Comparison of ENCODE assay signal across 8 mouse cellular contexts in the genomic region with DNA sequence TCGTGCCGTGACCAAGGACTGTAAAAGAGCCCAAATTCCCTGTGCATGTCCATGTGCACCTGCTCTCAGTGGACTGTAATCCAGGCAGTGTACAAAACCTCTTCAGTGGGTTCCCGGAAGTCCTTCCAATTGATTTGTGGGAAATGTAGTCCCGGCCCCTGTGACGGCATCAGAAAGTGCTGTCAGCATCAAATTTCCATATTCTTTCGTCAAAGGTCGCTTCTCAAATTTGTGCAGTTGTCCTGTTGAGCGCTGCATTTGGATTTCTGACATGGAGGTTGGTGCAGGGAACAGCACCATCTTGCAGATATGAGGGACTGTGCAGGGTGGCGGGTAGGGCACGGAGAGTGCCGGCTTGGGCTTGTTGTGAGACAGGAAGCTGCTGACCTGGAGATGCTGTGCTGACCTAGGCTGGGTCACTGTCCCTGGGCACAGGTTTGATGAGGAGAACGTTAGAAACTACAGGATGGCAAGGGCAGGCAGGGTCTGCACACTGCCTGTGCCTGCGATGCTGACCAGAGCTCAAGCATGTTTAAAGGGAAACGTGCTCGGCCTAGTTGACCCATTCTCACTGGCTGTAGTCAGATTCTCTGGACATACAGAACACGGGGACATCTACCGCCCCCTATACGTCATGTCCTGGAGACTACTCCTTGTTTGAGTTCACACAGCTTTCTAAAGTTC. TPM values are rescaled to one million over a fixed set of nuclear protein-coding genes. Genes with fewer than 3 reads are reported as not detected.
DNase-seq lines count a peak whose midpoint lies in the region; ATAC-seq and TF ChIP-seq lines count a peak whose summit lies in the region.

No protein-coding gene starts in this region.

- H3K4me1 ChIP-seq in G1E (ENCODE audit: insufficient read depth, low read depth, low read length), result peaks cover 2% of the 10 kb centered on the region; the same call in 1 of the 2 replicates
- H3K4me1 ChIP-seq in forebrain, embryonic 16.5 days (replicated peaks; ENCODE audit: control insufficient read depth, insufficient read depth, low read length), result 0 out of 2 replicates have a peak, but pooled peaks cover 5% of the 10 kb centered on the region
- H3K4me1 ChIP-seq in lung, embryonic 15.5 days, result peaks cover 4% of the 10 kb centered on the region; the same call in 1 of the 2 replicates

- H3K27me3 ChIP-seq in G1E (ENCODE audit: insufficient read depth, low read length), result no peaks in the 10 kb centered on the region
- no peaks in the 10 kb centered on the region for H3K27me3 ChIP-seq in forebrain, embryonic 16.5 days (replicated peaks; ENCODE audit: control insufficient read depth, insufficient read depth, low read length)
- H3K27me3 ChIP-seq in lung, embryonic 15.5 days, result no peaks in the 10 kb centered on the region

- WGBS in forebrain, embryonic 16.5 days, result 1% methylated on average over 18 of the region's 18 CpGs
- WGBS in lung, embryonic 15.5 days, result 1% methylated on average over 18 of the region's 18 CpGs

- peak overlapping the region; percentile 82 for H3K4me2 ChIP-seq in forebrain, embryonic 16.5 days (ENCODE audit: low read length)
- H3K4me2 ChIP-seq in lung, embryonic 15.5 days, result peak overlapping the region; percentile 71

- H3K36me3 ChIP-seq in G1E (replicated peaks), result no peaks in the 10 kb centered on the region
- no peaks in the 10 kb centered on the region for H3K36me3 ChIP-seq in forebrain, embryonic 16.5 days (ENCODE audit: control insufficient read depth, insufficient read depth)
- no peaks in the 10 kb centered on the region for H3K36me3 ChIP-seq in lung, embryonic 15.5 days

- peak overlapping the region; percentile 47; the same call in 1 of the 2 replicates for H3K27ac ChIP-seq in forebrain, embryonic 16.5 days (ENCODE audit: low read length)
- no peak overlapping the region for H3K27ac ChIP-seq in lung, embryonic 15.5 days

- DNase-seq in G1E (ENCODE audit: low spot score), result peak; percentile 11
- peak; percentile 88 to 90 for DNase-seq in cerebellum, adult 18-20 months
- DNase-seq in heart, postnatal 4 days, result peak; percentile 80
- DNase-seq in layer of hippocampus, adult 8-10 months (ENCODE audit: low spot score in 2 of 2), result peak; percentile 88
- peak; percentile 66 for DNase-seq in ovary, adult 18-20 months (ENCODE audit: low spot score)
- DNase-seq in thymus, postnatal 0 days (ENCODE audit: low spot score), result peak; percentile 86

- TF ChIP-seq CTCF in G1E (IDR thresholded peaks at IDR 0.05; ENCODE audit: low read depth, low read length), result no peak

- peak; percentile 94 for ATAC-seq in G1E (ENCODE audit: extremely low read depth, insufficient number of reproducible peaks, low FRiP score, poor library complexity, severe bottlenecking)
- peak; percentile 99 for ATAC-seq in forebrain, embryonic 16.5 days
- peak; percentile 90 for ATAC-seq in lung, embryonic 15.5 days (ENCODE audit: borderline replicate concordance, extremely low read depth, low FRiP score, low TSS enrichment)

- peak overlapping the region; percentile 75 for H3K4me3 ChIP-seq in G1E (ENCODE audit: low read depth, low read length)
- peak overlapping the region; percentile 77 for H3K4me3 ChIP-seq in forebrain, embryonic 16.5 days (replicated peaks; ENCODE audit: low read length)
- peak overlapping the region; percentile 65 for H3K4me3 ChIP-seq in lung, embryonic 15.5 days

- H3K9me3 ChIP-seq in G1E (replicated peaks), result no peaks in the 10 kb centered on the region
- H3K9me3 ChIP-seq in forebrain, embryonic 16.5 days (ENCODE audit: control insufficient read depth, low read length), result no peaks in the 10 kb centered on the region
- no peaks in the 10 kb centered on the region for H3K9me3 ChIP-seq in lung, embryonic 15.5 days

- H3K9ac ChIP-seq in forebrain, embryonic 16.5 days (replicated peaks; ENCODE audit: low read depth, low read length), result peak overlapping the region; percentile 66
- H3K9ac ChIP-seq in lung, embryonic 15.5 days, result peak overlapping the region; percentile 48

RNA-seq across cellular contexts. Expression of gene Zfp759, which starts 6.7 kb away (rescaled TPM):
- total RNA-seq in G1E (2014; fragmentation: Nextera tagmentation), result 12.4 and 16.3 TPM in 2 replicates
- 10.9 and 12.0 TPM in 2 replicates for total RNA-seq in G1E (2017)
- 0.20 and 0.24 TPM in 2 replicates for polyA plus RNA-seq in G1E (2012)
- 4.6 and 4.8 TPM in 2 replicates for polyA plus RNA-seq in forebrain, embryonic 16.5 days (2015; fragmentation: Nextera tagmentation; extraction: Ambion mirVana)
- 1 to 10 TPM; 2.0 to 3.1 TPM for total RNA-seq in heart, postnatal 4 days (2021)
- 10 to 100 TPM in 2 of 4 experiments, 1 to 10 TPM in 2; 8.4 to 13.8 (median 11.4) TPM for total RNA-seq in layer of hippocampus, adult 8-10 months (2022)
- 1.9 TPM in 2 replicates for polyA plus RNA-seq in lung, embryonic 15.5 days (2015; fragmentation: Nextera tagmentation; extraction: Ambion mirVana)
- 1.6 and 1.7 TPM in 2 replicates for polyA plus RNA-seq in thymus, postnatal 0 days (2015; fragmentation: Nextera tagmentation; extraction: Ambion mirVana)

RNA-seq across cellular contexts. Expression of gene Rslcan18, which starts 12.1 kb away (rescaled TPM):
- total RNA-seq in G1E (2014; fragmentation: Nextera tagmentation) (4.0 and 6.9 TPM in 2 replicates), G1E (2017) (0.49 and 1.4 TPM in 2 replicates)
- polyA plus RNA-seq in G1E (2012), result 0.02 TPM in 1 of 2 replicates, not detected in the other
- 0.10 TPM in 1 of 2 replicates, not detected in the other for polyA plus RNA-seq in forebrain, embryonic 16.5 days (2015; fragmentation: Nextera tagmentation; extraction: Ambion mirVana)
- under 1 TPM in 1 of 2 experiments, not detected in 1; 0.21 TPM for total RNA-seq in heart, postnatal 4 days (2021)
- total RNA-seq in layer of hippocampus, adult 8-10 months (2022), result under 1 TPM; 0.25 to 0.78 (median 0.54) TPM
- polyA plus RNA-seq in lung, embryonic 15.5 days (2015; fragmentation: Nextera tagmentation; extraction: Ambion mirVana), result 0.16 and 0.39 TPM in 2 replicates
- 0.09 TPM in 1 of 2 replicates, not detected in the other for polyA plus RNA-seq in thymus, postnatal 0 days (2015; fragmentation: Nextera tagmentation; extraction: Ambion mirVana)

RNA-seq across cellular contexts. Expression of gene Gm28557, which starts 19.8 kb away (rescaled TPM):
- total RNA-seq in G1E (2014; fragmentation: Nextera tagmentation) (6.2 and 12.0 TPM in 2 replicates), G1E (2017) (5.3 and 9.3 TPM in 2 replicates)
- 0.19 and 0.23 TPM in 2 replicates for polyA plus RNA-seq in G1E (2012)
- polyA plus RNA-seq in forebrain, embryonic 16.5 days (2015; fragmentation: Nextera tagmentation; extraction: Ambion mirVana), result 0.88 and 2.1 TPM in 2 replicates
- 1 to 10 TPM in 1 of 2 experiments, under 1 TPM in 1; 0.79 to 1.4 TPM for total RNA-seq in heart, postnatal 4 days (2021)
- total RNA-seq in layer of hippocampus, adult 8-10 months (2022), result 1 to 10 TPM; 3.1 to 4.3 (median 3.5) TPM
- polyA plus RNA-seq in lung, embryonic 15.5 days (2015; fragmentation: Nextera tagmentation; extraction: Ambion mirVana), result 3.4 and 3.5 TPM in 2 replicates
- 1.4 and 1.6 TPM in 2 replicates for polyA plus RNA-seq in thymus, postnatal 0 days (2015; fragmentation: Nextera tagmentation; extraction: Ambion mirVana)

RNA-seq across cellular contexts. Expression of gene Zfp708, which starts 30.4 kb away (rescaled TPM):
- total RNA-seq in G1E (2014; fragmentation: Nextera tagmentation) (4.6 and 5.1 TPM in 2 replicates), G1E (2017) (0.29 TPM in 1 of 2 replicates, not detected in the other)
- polyA plus RNA-seq in G1E (2012), result 0.12 TPM in 1 of 2 replicates, not detected in the other
- polyA plus RNA-seq in forebrain, embryonic 16.5 days (2015; fragmentation: Nextera tagmentation; extraction: Ambion mirVana), result 13.3 and 14.1 TPM in 2 replicates
- total RNA-seq in heart, postnatal 4 days (2021), result 1 to 10 TPM in 1 of 2 experiments, under 1 TPM in 1; 0.97 to 2.1 TPM
- total RNA-seq in layer of hippocampus, adult 8-10 months (2022), result 1 to 10 TPM; 2.2 to 2.7 (median 2.6) TPM
- polyA plus RNA-seq in lung, embryonic 15.5 days (2015; fragmentation: Nextera tagmentation; extraction: Ambion mirVana), result 5.0 and 5.5 TPM in 2 replicates
- polyA plus RNA-seq in thymus, postnatal 0 days (2015; fragmentation: Nextera tagmentation; extraction: Ambion mirVana), result 5.3 and 5.7 TPM in 2 replicates

RNA-seq across cellular contexts. Expression of gene Rsl1, which starts 44.8 kb away (rescaled TPM):
- 16.3 and 16.4 TPM in 2 replicates for total RNA-seq in G1E (2014; fragmentation: Nextera tagmentation)
- total RNA-seq in G1E (2017), result 10.2 and 10.8 TPM in 2 replicates
- polyA plus RNA-seq in G1E (2012), result 0.25 and 0.29 TPM in 2 replicates
- polyA plus RNA-seq in forebrain, embryonic 16.5 days (2015; fragmentation: Nextera tagmentation; extraction: Ambion mirVana), result 8.6 and 9.4 TPM in 2 replicates
- 1 to 10 TPM; 4.0 to 4.8 TPM for total RNA-seq in heart, postnatal 4 days (2021)
- 1 to 10 TPM; 4.7 to 7.2 (median 5.8) TPM for total RNA-seq in layer of hippocampus, adult 8-10 months (2022)
- polyA plus RNA-seq in lung, embryonic 15.5 days (2015; fragmentation: Nextera tagmentation; extraction: Ambion mirVana), result 9.0 and 9.1 TPM in 2 replicates
- polyA plus RNA-seq in thymus, postnatal 0 days (2015; fragmentation: Nextera tagmentation; extraction: Ambion mirVana), result 6.6 and 9.0 TPM in 2 replicates

Comparison
In these comparisons a context has a peak if more than half of its experiments do, and no peak if none do; other contexts are left out.
1. DNase-seq: peak in every context shown above with its lines; median percentile 89 in cerebellum, adult 18-20 months; 88 in layer of hippocampus, adult 8-10 months; 86 in thymus, postnatal 0 days; 80 in heart, postnatal 4 days; 66 in ovary, adult 18-20 months; 11 in G1E.